Mouse (Mus musculus): ENCODE data around the gene Elmo1.

DNA sequence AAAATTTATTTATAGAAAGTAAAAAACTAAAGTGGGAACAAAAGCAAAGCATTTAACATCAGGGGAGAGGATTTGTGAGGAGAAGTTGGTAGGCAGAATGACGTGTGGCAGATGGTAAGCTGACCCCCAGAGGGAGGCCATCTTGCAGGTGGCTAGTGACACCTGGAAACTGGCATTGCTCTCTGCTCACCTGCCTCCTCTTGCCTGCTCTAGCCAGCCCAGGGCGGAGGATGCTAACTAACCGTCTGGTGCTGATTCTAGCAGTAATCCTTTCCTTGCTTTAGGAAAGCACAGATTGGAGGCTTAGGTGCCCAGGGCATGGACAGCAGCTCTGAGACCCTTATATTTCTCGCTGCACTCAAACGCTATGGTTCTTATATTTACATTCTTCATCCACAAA is 29.4 kb upstream of the Elmo1 start:
- TF ChIP-seq MYOD1 (IDR thresholded peaks at IDR 0.05; ENCODE audit: control insufficient read depth, insufficient read length, low read depth) (no peak), CTCF (IDR thresholded peaks at IDR 0.05; ENCODE audit: control insufficient read depth, insufficient read depth, insufficient read length) (no peak), MYOG (IDR thresholded peaks at IDR 0.05; ENCODE audit: control insufficient read depth, extremely low read depth, insufficient read length) (no peak), USF1 (IDR thresholded peaks at IDR 0.05; ENCODE audit: low read depth) (no peak), MAX (IDR thresholded peaks at IDR 0.05) (no peak), CEBPB (IDR thresholded peaks at IDR 0.05; ENCODE audit: low read depth) (no peak)

Measured in C2C12 (cell line).